Mouse (Mus musculus) induced T-regulatory cell, adult 2 months (primary cell): ENCODE data around the gene Ugt2b37.
"Not testable (repeated sequence)": the region's sequence is repeated elsewhere in the genome, so short reads cannot be mapped to it uniquely, and the experiment has no call there.

Experiments
- DNase-seq: peaks from one replicate; pipeline ENCODE4 v3.0.0-alpha.2; 2012; ENCODE audit warnings: low read depth

Gene Ugt2b37

GRCm38 (mm10) chr5:87254676-87255075 is at the start of gene Ugt2b37:
Ugt2b37 (minus strand) TSS chr5:87254804.
- not testable (repeated sequence) for DNase-seq

GRCm38 (mm10) chr5:87286180-87286579 is 31.6 kb upstream of the Ugt2b37 start:
- not testable (repeated sequence) for DNase-seq

- DNase-seq = not testable (repeated sequence)
Measured at GRCm38 (mm10) chr5:87275986-87276385, 21.4 kb upstream of the Ugt2b37 start.

- no peak for DNase-seq
Measured at GRCm38 (mm10) chr5:87275581-87275980, 21.0 kb upstream of the Ugt2b37 start.

- DNase-seq = no peak
Measured at GRCm38 (mm10) chr5:87255831-87256230, 1.2 kb upstream of the Ugt2b37 start.

- not testable (repeated sequence) for DNase-seq
Measured at GRCm38 (mm10) chr5:87242140-87242539, 12.5 kb downstream of the Ugt2b37 start.

- DNase-seq = not testable (repeated sequence)
Measured at GRCm38 (mm10) chr5:87196430-87196829, 58.2 kb downstream of the Ugt2b37 start.
